ENCODE assay signal across 20 mouse cellular contexts in genomic region chr11:55953696-55954095, GRCm38 (mm10).
"Had no signal": no experiment of that assay in that cellular context is flagged by ENCODE, and none has a peak within 500 bp of the region (broad histone marks: within the 10 kb centered on the region; RNA-seq: fewer than 3 reads in every experiment).

No protein-coding gene starts in this region.

- H3K27ac ChIP-seq: kidney, embryonic 15.5 days; left cerebral cortex, adult 2 months; liver, embryonic 13.5 days; macrophage; midbrain, embryonic 10.5 days; midbrain, embryonic 13.5 days; neural tube, embryonic 12.5 days; neural tube, embryonic 15.5 days; stomach, postnatal 0 days had no signal

- H3K4me3 ChIP-seq: kidney, embryonic 15.5 days; left cerebral cortex, adult 2 months; liver, embryonic 13.5 days; midbrain, embryonic 10.5 days; midbrain, embryonic 13.5 days; neural tube, embryonic 12.5 days; neural tube, embryonic 15.5 days had no signal

- H3K36me3 ChIP-seq: kidney, embryonic 15.5 days; liver, embryonic 13.5 days; midbrain, embryonic 10.5 days; midbrain, embryonic 13.5 days; neural tube, embryonic 12.5 days; neural tube, embryonic 15.5 days had no signal

- H3K4me1 ChIP-seq: kidney, embryonic 15.5 days; liver, embryonic 13.5 days; neural tube, embryonic 12.5 days had no signal

- H3K9me3 ChIP-seq: kidney, embryonic 15.5 days; liver, embryonic 13.5 days; midbrain, embryonic 10.5 days; midbrain, embryonic 13.5 days; neural tube, embryonic 12.5 days; neural tube, embryonic 15.5 days had no signal

- H3K27me3 ChIP-seq: kidney, embryonic 15.5 days; liver, embryonic 13.5 days; midbrain, embryonic 13.5 days; neural tube, embryonic 12.5 days; neural tube, embryonic 15.5 days had no signal

- DNase-seq: kidney, postnatal 10 days; kidney, postnatal 36 days; layer of hippocampus, postnatal 36 days; liver, embryonic 13.5 days; lung, embryonic 14.5 days; right cerebral cortex, adult 18-20 months; right cerebral cortex, postnatal 14 days; right cerebral cortex, postnatal 4 days; thymus, adult 2 months; thymus, postnatal 14 days; thymus, postnatal 4 days had no signal

- ATAC-seq: lung, postnatal 0 days; midbrain, embryonic 13.5 days had no signal
